Mouse (Mus musculus) yolk sac, embryonic 10.5 days (tissue): ENCODE measurements around the gene Tppp2.
A peak's percentile ranks its signal among the peaks of the same experiment; 100 is the strongest.

ENCODE experiments used
- DNase-seq: peaks from one replicate; pipeline ENCODE4 v3.0.0-alpha.2; 2017; ENCODE audit warnings: low spot score

Tppp2 gene

GRCm38 (mm10) chr14:51918125-51918524, at the start of gene Tppp2:
TSS of gene Tppp2 (plus strand) at chr14:51918425.
- no peak for DNase-seq

- no peak for DNase-seq
Measured at GRCm38 (mm10) chr14:51870756-51871155, 47.5 kb upstream of the Tppp2 start.

GRCm38 (mm10) chr14:51871741-51872140, 46.5 kb upstream of the Tppp2 start:
- DNase-seq, result no peak

- DNase-seq, result no peak
Measured at GRCm38 (mm10) chr14:51877517-51877916, 40.7 kb upstream of the Tppp2 start.

- DNase-seq, result peak; percentile 79
Measured at GRCm38 (mm10) chr14:51883527-51884030, 34.6 kb upstream of the Tppp2 start.

GRCm38 (mm10) chr14:51884031-51884544, 34.1 kb upstream of the Tppp2 start:
- no peak for DNase-seq

- peak; percentile 97 for DNase-seq
Measured at GRCm38 (mm10) chr14:51884598-51885331, 33.5 kb upstream of the Tppp2 start, which contains the start of gene Mettl17. TSS of gene Mettl17 (plus strand) at chr14:51884842.

GRCm38 (mm10) chr14:51886051-51886450, 32.2 kb upstream of the Tppp2 start:
- no peak for DNase-seq

GRCm38 (mm10) chr14:51889833-51890232, 28.4 kb upstream of the Tppp2 start:
- no peak for DNase-seq

GRCm38 (mm10) chr14:51892191-51892939, 25.9 kb upstream of the Tppp2 start, which contains the start of gene Slc39a2:
TSS of gene Slc39a2 (plus strand) at chr14:51892889.
- no peak for DNase-seq

- no peak for DNase-seq
Measured at GRCm38 (mm10) chr14:51893094-51893794, 25.0 kb upstream of the Tppp2 start.

- no peak for DNase-seq
Measured at GRCm38 (mm10) chr14:51893809-51894208, 24.4 kb upstream of the Tppp2 start.

- DNase-seq, result no peak
Measured at GRCm38 (mm10) chr14:51895071-51895470, 23.2 kb upstream of the Tppp2 start.

GRCm38 (mm10) chr14:51896019-51896418, 22.2 kb upstream of the Tppp2 start:
- no peak for DNase-seq

GRCm38 (mm10) chr14:51896539-51897170, 21.6 kb upstream of the Tppp2 start:
- no peak for DNase-seq

GRCm38 (mm10) chr14:51899351-51899750, 18.9 kb upstream of the Tppp2 start:
- no peak for DNase-seq

- DNase-seq, result peak; percentile 64
Measured at GRCm38 (mm10) chr14:51902806-51903710, 15.2 kb upstream of the Tppp2 start.

- no peak for DNase-seq
Measured at GRCm38 (mm10) chr14:51903782-51904181, 14.4 kb upstream of the Tppp2 start.

- no peak for DNase-seq
Measured at GRCm38 (mm10) chr14:51904706-51905105, 13.5 kb upstream of the Tppp2 start.

GRCm38 (mm10) chr14:51906102-51906501, 12.1 kb upstream of the Tppp2 start:
- no peak for DNase-seq

GRCm38 (mm10) chr14:51911301-51911700, 6.9 kb upstream of the Tppp2 start:
- no peak for DNase-seq
